Mouse (Mus musculus) limb, embryonic 12.5 days (tissue): ENCODE data around the gene Tgfb1. TPM values are rescaled to one million over a fixed set of nuclear protein-coding genes. Genes with fewer than 3 reads are reported as not detected.

ENCODE experiments used
- ATAC-seq: fragments of 200-750 bp; cut with Nextera tagmentation; 2 replicates; pipeline ENCODE4 v1.8.0; 2017; ENCODE audit warnings: low read depth, moderate TSS enrichment; ENCODE audit not compliant: insufficient number of reproducible peaks, insufficient read depth, low FRiP score, low TSS enrichment
- H3K27ac ChIP-seq: fragments of 300-500 bp; sonication (generic); 2 replicates; pipeline ENCODE4 v1.5.1; 2016; ENCODE audit warnings: mild to moderate bottlenecking, moderate library complexity
- H3K27me3 ChIP-seq: fragments of 300-500 bp; sonication (generic); 2 replicates; pipeline ENCODE4 v1.6.1; 2016; ENCODE audit warnings: mild to moderate bottlenecking, moderate library complexity
- H3K36me3 ChIP-seq: fragments of 300-500 bp; sonication (generic); 2 replicates; pipeline ENCODE4 v1.6.1; 2016; ENCODE audit warnings: mild to moderate bottlenecking, moderate library complexity
- H3K4me1 ChIP-seq: fragments of 300-500 bp; sonication (generic); replicated peaks from 2 replicates; pipeline ENCODE4 v1.6.1; 2016
- H3K4me2 ChIP-seq: fragments of 300-500 bp; sonication (generic); 2 replicates; pipeline ENCODE4 v1.6.1; 2016; ENCODE audit warnings: mild to moderate bottlenecking, moderate library complexity
- H3K4me3 ChIP-seq: fragments of 300-500 bp; sonication (generic); replicated peaks from 2 replicates; pipeline ENCODE4 v1.5.1; 2016; ENCODE audit warnings: mild to moderate bottlenecking
- H3K9ac ChIP-seq: fragments of 300-500 bp; sonication (generic); replicated peaks from 2 replicates; pipeline ENCODE4 v1.6.1; 2016; ENCODE audit warnings: mild to moderate bottlenecking, moderate library complexity
- H3K9me3 ChIP-seq: fragments of 300-500 bp; sonication (generic); 2 replicates; pipeline ENCODE4 v1.6.1; 2016; ENCODE audit warnings: mild to moderate bottlenecking, moderate library complexity
- WGBS: fragments of 180-500 bp; shearing (Covaris S2); methylation state at CpG from one replicate; pipeline ENCODE4 v1.1.7; 2016; 5-methylcytosine and 5-hydroxymethylcytosine counted together
- polyA plus RNA-seq: library from polyadenylated mRNA; unstranded; fragments of >200 nt; fragmentation: Nextera tagmentation; extraction: Ambion mirVana; gene quantifications from 2 replicates; pipeline ENCODE4 v1.2.1, GENCODE M21; 2016

The Tgfb1 gene
- polyA plus RNA-seq, 1 experiment from 2014 or later: 1.6 TPM

- Histone ChIP-seq H3K4me1 (peaks cover 12% of the 10 kb centered on the region), H3K27ac (no peak overlapping the region), H3K27me3 (peaks cover 63% of the 10 kb centered on the region), H3K9ac (no peak overlapping the region), H3K4me3 (no peak overlapping the region), H3K9me3 (no peaks in the 10 kb centered on the region), H3K36me3 (no peaks in the 10 kb centered on the region), H3K4me2 (no peak overlapping the region)
- no peak for ATAC-seq
- 76% methylated on average over 15 of the region's 15 CpGs for WGBS
Observed at GRCm38 (mm10) chr7:25676085-25676781, 10.6 kb upstream of the Tgfb1 start.

- Histone ChIP-seq H3K4me2 (no peak overlapping the region), H3K36me3 (no peaks in the 10 kb centered on the region), H3K9ac (no peak overlapping the region), H3K4me1 (peaks cover 16% of the 10 kb centered on the region), H3K27ac (no peak overlapping the region), H3K27me3 (peaks cover 63% of the 10 kb centered on the region), H3K4me3 (no peak overlapping the region), H3K9me3 (no peaks in the 10 kb centered on the region)
- WGBS: 89% methylated on average over 7 of the region's 7 CpGs
- ATAC-seq: no peak
Observed at GRCm38 (mm10) chr7:25677013-25677412, 9.8 kb upstream of the Tgfb1 start.

GRCm38 (mm10) chr7:25679971-25680370 is 6.8 kb upstream of the Tgfb1 start:
- peaks cover 41% of the 10 kb centered on the region for H3K27me3 ChIP-seq

GRCm38 (mm10) chr7:25680514-25681258 is 6.1 kb upstream of the Tgfb1 start, which contains the start of gene B9d2:
Gene B9d2 (plus strand): TSS chr7:25680780.
- Histone ChIP-seq H3K9ac (peak within 1 kb of the TSS; percentile 60; the same call in 1 of the 2 replicates), H3K4me3 (peak within 1 kb of the TSS; percentile 61), H3K4me1 (peaks cover 4% of the 10 kb centered on the region; the same call in 1 of the 2 replicates), H3K27me3 (peaks cover 41% of the 10 kb centered on the region), H3K36me3 (no peaks in the 10 kb centered on the region), H3K27ac (peak within 1 kb of the TSS; percentile 94), H3K9me3 (no peaks in the 10 kb centered on the region), H3K4me2 (peak within 1 kb of the TSS; percentile 59)
- ATAC-seq: peak; percentile 93
- WGBS: under 1% methylated on average over 46 of the region's 46 CpGs

More at GRCm38 (mm10) chr7:25679971-25680370, 6.8 kb upstream of the Tgfb1 start:
- WGBS: 14% methylated on average over 6 of the region's 6 CpGs
- H3K27ac ChIP-seq: 0 out of 2 replicates have a peak overlapping the region, but pooled peaks have one; percentile 94
- ATAC-seq: no peak
- peaks cover 9% of the 10 kb centered on the region for H3K4me1 ChIP-seq
- no peaks in the 10 kb centered on the region for H3K36me3 ChIP-seq
- H3K9me3 ChIP-seq: no peaks in the 10 kb centered on the region
- H3K4me2 ChIP-seq: peak overlapping the region; percentile 59
- peak overlapping the region; percentile 61 for H3K4me3 ChIP-seq
- no peak overlapping the region for H3K9ac ChIP-seq

GRCm38 (mm10) chr7:25681341-25682231 is 5.2 kb upstream of the Tgfb1 start:
- Histone ChIP-seq H3K36me3 (no peaks in the 10 kb centered on the region), H3K9me3 (no peaks in the 10 kb centered on the region), H3K9ac (no peak overlapping the region), H3K27me3 (peaks cover 41% of the 10 kb centered on the region), H3K27ac (no peak overlapping the region), H3K4me1 (peaks cover 12% of the 10 kb centered on the region), H3K4me2 (peak overlapping the region; percentile 59), H3K4me3 (peak overlapping the region; percentile 61)
- WGBS: 65% methylated on average over 15 of the region's 15 CpGs
- ATAC-seq: no peak

- Histone ChIP-seq H3K9ac (no peak overlapping the region; the same call in 1 of the 2 replicates), H3K4me1 (peaks cover 31% of the 10 kb centered on the region), H3K36me3 (no peaks in the 10 kb centered on the region), H3K4me3 (no peak overlapping the region), H3K9me3 (no peaks in the 10 kb centered on the region), H3K27me3 (peaks cover 50% of the 10 kb centered on the region), H3K4me2 (no peak overlapping the region), H3K27ac (no peak overlapping the region)
- WGBS: 75% methylated on average over 7 of the region's 7 CpGs
- no peak for ATAC-seq
Observed at GRCm38 (mm10) chr7:25683474-25684180, 3.2 kb upstream of the Tgfb1 start.

GRCm38 (mm10) chr7:25684659-25685058 is 2.1 kb upstream of the Tgfb1 start:
- Histone ChIP-seq H3K9ac (no peak overlapping the region), H3K4me3 (no peak overlapping the region), H3K27ac (no peak overlapping the region), H3K4me2 (no peak overlapping the region), H3K27me3 (peaks cover 50% of the 10 kb centered on the region), H3K4me1 (peaks cover 40% of the 10 kb centered on the region), H3K36me3 (no peaks in the 10 kb centered on the region), H3K9me3 (no peaks in the 10 kb centered on the region)
- 86% methylated on average over 6 of the region's 6 CpGs for WGBS
- ATAC-seq: no peak

GRCm38 (mm10) chr7:25685926-25686470 is 804 bp upstream of the Tgfb1 start:
- Histone ChIP-seq H3K4me3 (peak overlapping the region; percentile 67), H3K36me3 (no peaks in the 10 kb centered on the region), H3K4me2 (peak overlapping the region; percentile 87), H3K9me3 (no peaks in the 10 kb centered on the region), H3K9ac (peak overlapping the region; percentile 63; the same call in 1 of the 2 replicates), H3K27me3 (peaks cover 62% of the 10 kb centered on the region), H3K27ac (no peak overlapping the region), H3K4me1 (peaks cover 40% of the 10 kb centered on the region)
- 67% methylated on average over 21 of the region's 21 CpGs for WGBS
- no peak for ATAC-seq

GRCm38 (mm10) chr7:25687811-25688401 is 1.1 kb downstream of the Tgfb1 start:
- Histone ChIP-seq H3K9me3 (no peaks in the 10 kb centered on the region; the same call in 1 of the 2 replicates), H3K4me3 (peak overlapping the region; percentile 67), H3K27me3 (peaks cover 72% of the 10 kb centered on the region), H3K4me2 (peak overlapping the region; percentile 87), H3K36me3 (no peaks in the 10 kb centered on the region), H3K27ac (peak overlapping the region; percentile 23; the same call in 1 of the 2 replicates), H3K9ac (peak overlapping the region; percentile 63), H3K4me1 (peaks cover 36% of the 10 kb centered on the region)
- WGBS: under 1% methylated on average over 47 of the region's 47 CpGs
- ATAC-seq: no peak
